Mouse (Mus musculus): Measurements from ENCODE around the gene Rps27a.

GRCm38 (mm10) chr11:29597159-29597558, 49.2 kb upstream of the Rps27a start:
- TF ChIP-seq CTCF (IDR thresholded peaks at IDR 0.05 in 2 of 3, conservative IDR thresholded peaks at IDR 0.05 in 1 of 3; ENCODE audit: control insufficient read depth in 1 of 3, insufficient read depth in 1 of 3, low read depth in 2 of 3, low read length in 3 of 3, poor library complexity in 1 of 3, severe bottlenecking in 1 of 3) (no peak), POLR2A (IDR thresholded peaks at IDR 0.05; ENCODE audit: control insufficient read depth in 1 of 2, insufficient read depth in 1 of 2, low read depth in 1 of 2, low read length in 2 of 2, poor library complexity in 1 of 2) (no peak), TAL1 (IDR thresholded peaks at IDR 0.05; ENCODE audit: low read length) (no peak), E2F4 (IDR thresholded peaks at IDR 0.05; ENCODE audit: borderline replicate concordance, low read depth, low read length) (no peak), MYC (IDR thresholded peaks at IDR 0.05; ENCODE audit: low read depth, low read length) (no peak), CHD1 (IDR thresholded peaks at IDR 0.05; ENCODE audit: low read depth, low read length) (no peak), MAFK (IDR thresholded peaks at IDR 0.05; ENCODE audit: borderline replicate concordance, low read depth, low read length) (no peak), RCOR1 (IDR thresholded peaks at IDR 0.05; ENCODE audit: low read depth, low read length) (no peak), POLR2AphosphoS2 (IDR thresholded peaks at IDR 0.05; ENCODE audit: low read length) (no peak), EP300 (IDR thresholded peaks at IDR 0.05; ENCODE audit: low read depth in 1 of 2, low read length in 2 of 2) (no peak), NRF1 (IDR thresholded peaks at IDR 0.05; ENCODE audit: insufficient read depth, low read depth, low read length, poor library complexity, severe bottlenecking) (no peak), GATA1 (IDR thresholded peaks at IDR 0.05; ENCODE audit: low read depth, low read length) (no peak), MEF2A (IDR thresholded peaks at IDR 0.05; ENCODE audit: extremely low read depth, insufficient replicate concordance, low read depth, low read length, poor library complexity, severe bottlenecking) (no peak)
